Mouse (Mus musculus) erythroblast, embryonic 14.5 days (primary cell): ENCODE results near the gene Gm20509.

Source experiments
- GATA1 ChIP-seq: IDR thresholded peaks from 2 replicates; pipeline ENCODE4 v1.6.1; 2012; ENCODE audit warnings: low read length, inconsistent platforms, mixed read lengths
- TAL1 ChIP-seq: IDR thresholded peaks from 3 replicates; pipeline ENCODE4 v1.6.1; 2012; ENCODE audit warnings: low read length, inconsistent platforms, mixed read lengths

DNA sequence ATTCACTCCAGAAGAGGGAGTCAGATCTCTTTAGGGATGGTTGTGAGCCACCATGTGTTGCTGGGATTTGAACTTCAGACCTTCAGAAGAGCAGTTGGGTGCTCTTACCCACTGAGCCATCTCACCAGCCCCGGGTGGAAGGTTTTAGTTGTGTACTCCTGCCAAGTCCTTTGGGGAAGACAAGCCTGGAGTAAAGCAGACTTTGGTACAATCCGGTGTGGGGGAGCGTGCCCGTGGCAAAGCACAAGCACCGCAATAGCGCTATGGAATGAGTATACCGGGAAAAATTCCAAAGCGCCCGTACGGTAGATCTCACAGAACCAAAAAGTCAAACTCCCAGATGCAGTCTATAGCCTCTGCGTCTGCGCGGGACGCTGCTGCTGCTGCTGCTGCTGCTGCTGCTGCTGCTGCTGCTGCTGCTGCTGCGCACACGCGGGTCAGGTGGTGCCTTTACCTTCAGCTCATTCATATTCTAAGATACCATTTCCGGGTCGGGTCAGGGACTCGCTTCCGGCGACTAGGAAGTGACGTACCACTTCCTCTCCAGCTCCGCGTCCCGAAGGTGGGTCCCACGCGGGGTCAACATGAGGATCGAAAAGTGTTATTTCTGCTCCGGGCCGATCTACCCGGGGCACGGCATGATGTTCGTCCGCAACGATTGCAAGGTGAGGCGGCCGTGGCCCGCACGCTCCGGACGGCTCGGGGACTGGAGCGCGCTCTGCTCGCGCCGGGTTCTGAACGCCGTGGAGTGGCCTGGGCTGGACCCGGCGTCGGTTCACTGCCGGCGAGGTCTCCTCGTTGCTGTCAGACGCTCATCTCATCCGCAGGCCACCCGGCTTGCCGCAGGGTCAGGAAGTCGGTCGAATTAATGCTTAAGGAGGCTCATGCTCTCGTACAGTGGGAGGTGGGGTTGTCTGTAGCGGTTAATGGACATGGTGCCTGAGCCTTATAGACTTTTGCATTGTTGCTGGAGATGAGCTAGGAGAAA is 10.9 kb downstream of the Gm20509 start, which contains the start of gene Rsl24d1:
- TF ChIP-seq TAL1, result no peak
- TF ChIP-seq GATA1, result no peak
